Mouse (Mus musculus) brain, embryonic 18.5 days (tissue): Measurements from ENCODE around the gene Olfr814.
"Not testable (repeated sequence)": the region's sequence is repeated elsewhere in the genome, so short reads cannot be mapped to it uniquely, and the experiment has no call there.

Experiments used
- DNase-seq: peaks from one replicate; pipeline ENCODE4 v3.0.0-alpha.2; 2012; ENCODE audit warnings: low read depth, low spot score

Olfr814 gene

GRCm38 (mm10) chr10:129879751-129880150, at the start of gene Olfr814:
Olfr814 (minus strand) TSS chr10:129879851.
- DNase-seq: not testable (repeated sequence)

- no peak for DNase-seq
Measured at GRCm38 (mm10) chr10:129915497-129915896, 35.8 kb upstream of the Olfr814 start, which contains the start of gene Olfr816. Olfr816 (minus strand) TSS chr10:129915597.

GRCm38 (mm10) chr10:129905767-129906166, 26.1 kb upstream of the Olfr814 start, which contains the start of gene Olfr815:
Olfr815 (minus strand) TSS chr10:129905867.
- not testable (repeated sequence) for DNase-seq

GRCm38 (mm10) chr10:129885934-129886333, 6.3 kb upstream of the Olfr814 start:
- DNase-seq: no peak

- DNase-seq: not testable (repeated sequence)
Measured at GRCm38 (mm10) chr10:129885496-129885895, 5.8 kb upstream of the Olfr814 start.

GRCm38 (mm10) chr10:129855067-129855466, 24.6 kb downstream of the Olfr814 start, which contains the start of gene Olfr813:
Olfr813 (plus strand) TSS chr10:129855367.
- DNase-seq: no peak

- DNase-seq: no peak
Measured at GRCm38 (mm10) chr10:129847343-129847742, 32.3 kb downstream of the Olfr814 start.

GRCm38 (mm10) chr10:129845994-129846393, 33.7 kb downstream of the Olfr814 start, which contains the start of gene Olfr812:
Olfr812 (minus strand) TSS chr10:129846094.
- no peak for DNase-seq
